Mouse (Mus musculus) liver, adult 2 months (tissue): ENCODE results near the gene Hspbap1. TPM values are rescaled to one million over a fixed set of nuclear protein-coding genes. Genes with fewer than 3 reads are reported as not detected.

Experiments
- DNase-seq: peaks from one replicate; pipeline ENCODE4 v3.0.0-alpha.2; 2011; ENCODE audit warnings: low read depth, low spot score; ENCODE audit errors: extremely low read depth
- H3K27ac ChIP-seq: fragments of 200-500 bp; replicated peaks from 2 replicates; pipeline ENCODE4 v1.5.1; 2012; ENCODE audit warnings: low read depth, mild to moderate bottlenecking, control low read depth, inconsistent platforms, low read length; ENCODE audit not compliant: insufficient read depth
- H3K27me3 ChIP-seq: fragments of 200-500 bp; 2 replicates; pipeline ENCODE4 v1.6.1; 2012; ENCODE audit warnings: mild to moderate bottlenecking, moderate library complexity, low read length, inconsistent platforms; ENCODE audit not compliant: control insufficient read depth, insufficient read depth
- H3K36me3 ChIP-seq: fragments of 200-500 bp; 2 replicates; pipeline ENCODE4 v1.6.1; 2012; ENCODE audit warnings: low read length, inconsistent platforms; ENCODE audit not compliant: control insufficient read depth, insufficient read depth
- H3K4me1 ChIP-seq: fragments of 200-500 bp; 2 replicates; pipeline ENCODE4 v1.6.1; 2011; ENCODE audit warnings: low read length; ENCODE audit not compliant: control insufficient read depth, insufficient read depth
- H3K4me3 ChIP-seq: fragments of 200-500 bp; 2 replicates; pipeline ENCODE4 v1.5.1; 2011; ENCODE audit warnings: low read depth, mild to moderate bottlenecking, control low read depth, low read length, moderate library complexity; ENCODE audit not compliant: insufficient read depth
- H3K79me2 ChIP-seq: fragments of 200-500 bp; 2 replicates; pipeline ENCODE4 v1.6.1; 2012; ENCODE audit warnings: inconsistent platforms, mild to moderate bottlenecking, low read length, moderate library complexity; ENCODE audit not compliant: control insufficient read depth, insufficient read depth
- H3K9ac ChIP-seq: fragments of 200-500 bp; 2 replicates; pipeline ENCODE4 v1.6.1; 2012; ENCODE audit warnings: low read depth, mild to moderate bottlenecking, control low read depth, inconsistent platforms, low read length
- CTCF ChIP-seq: fragments of 200-500 bp; IDR thresholded peaks from 2 replicates; pipeline ENCODE4 v1.5.1; 2011; ENCODE audit warnings: low read depth, low read length, control low read depth
- POLR2A ChIP-seq: fragments of 200-500 bp; IDR thresholded peaks from 2 replicates; pipeline ENCODE4 v1.6.1; 2011; ENCODE audit warnings: low read length, control low read depth; ENCODE audit not compliant: insufficient read depth; ENCODE audit errors: extremely low read depth
- WGBS: fragments of 180-500 bp; shearing (Covaris S2); methylation state at CpG from one replicate; pipeline ENCODE4 v1.1.7; 2018; 5-methylcytosine and 5-hydroxymethylcytosine counted together
- polyA plus RNA-seq: library from polyadenylated mRNA; depleted of rRNA; stranded (reverse); fragments of >200 nt; gene quantifications from 2 replicates; pipeline ENCODE4 v1.2.3, GENCODE M21; 2012; rRNA removed
- total RNA-seq: library from RNA; depleted of rRNA; stranded (reverse); fragments of >200 nt; gene quantifications from 2 replicates; pipeline ENCODE4 v1.2.3, GENCODE M21; 2014; rRNA removed

The Hspbap1 gene
- total RNA-seq (1.9 and 2.0 TPM in 2 replicates), polyA plus RNA-seq (1.7 TPM in 2 replicates)

GRCm38 (mm10) chr16:35769878-35770657 lies at the start of gene Hspbap1:
Gene Hspbap1 (plus strand): TSS chr16:35770375.
- Histone ChIP-seq H3K27ac (peak within 1 kb of the TSS; percentile 100), H3K36me3 (no peaks in the 10 kb centered on the region), H3K4me1 (peaks cover 11% of the 10 kb centered on the region), H3K27me3 (no peaks in the 10 kb centered on the region), H3K9ac (peak within 1 kb of the TSS; percentile 97), H3K79me2 (peaks cover 28% of the 10 kb centered on the region), H3K4me3 (peak within 1 kb of the TSS; percentile 73)
- WGBS: under 1% methylated on average over 51 of the region's 51 CpGs
- TF ChIP-seq POLR2A (no peak), CTCF (no peak)
- peak; percentile 79 for DNase-seq

GRCm38 (mm10) chr16:35724561-35724960 lies 45.6 kb upstream of the Hspbap1 start:
- Histone ChIP-seq H3K36me3 (peaks cover 35% of the 10 kb centered on the region), H3K4me1 (no peaks in the 10 kb centered on the region), H3K79me2 (no peaks in the 10 kb centered on the region), H3K4me3 (no peak overlapping the region), H3K27me3 (no peaks in the 10 kb centered on the region), H3K9ac (no peak overlapping the region), H3K27ac (no peak overlapping the region)
- TF ChIP-seq CTCF (no peak), POLR2A (no peak)
- 97% methylated on average over 6 of the region's 6 CpGs for WGBS
- DNase-seq: no peak

- Histone ChIP-seq H3K27me3 (no peaks in the 10 kb centered on the region), H3K36me3 (peaks cover 26% of the 10 kb centered on the region), H3K9ac (no peak overlapping the region), H3K4me3 (no peak overlapping the region), H3K4me1 (no peaks in the 10 kb centered on the region), H3K27ac (no peak overlapping the region), H3K79me2 (no peaks in the 10 kb centered on the region)
- TF ChIP-seq CTCF: no peak
- no peak for TF ChIP-seq POLR2A
- 83% methylated on average over 2 of the region's 2 CpGs for WGBS
- DNase-seq: no peak
Observed at GRCm38 (mm10) chr16:35726601-35727000, 43.6 kb upstream of the Hspbap1 start.

GRCm38 (mm10) chr16:35729151-35729738 lies 40.9 kb upstream of the Hspbap1 start:
- WGBS: 95% methylated on average over 8 of the region's 8 CpGs
- Histone ChIP-seq H3K36me3 (peaks cover 27% of the 10 kb centered on the region), H3K79me2 (no peaks in the 10 kb centered on the region), H3K27ac (no peak overlapping the region), H3K4me3 (no peak overlapping the region), H3K9ac (no peak overlapping the region), H3K27me3 (no peaks in the 10 kb centered on the region), H3K4me1 (no peaks in the 10 kb centered on the region)
- TF ChIP-seq CTCF: no peak
- no peak for DNase-seq

- 77% methylated on average over 7 of the region's 7 CpGs for WGBS
- Histone ChIP-seq H3K79me2 (no peaks in the 10 kb centered on the region), H3K27ac (no peak overlapping the region), H3K27me3 (no peaks in the 10 kb centered on the region), H3K9ac (no peak overlapping the region), H3K4me1 (no peaks in the 10 kb centered on the region), H3K4me3 (no peak overlapping the region), H3K36me3 (peaks cover 16% of the 10 kb centered on the region)
- TF ChIP-seq POLR2A (no peak), CTCF (no peak)
- no peak for DNase-seq
Observed at GRCm38 (mm10) chr16:35732096-35732495, 38.1 kb upstream of the Hspbap1 start.

GRCm38 (mm10) chr16:35734038-35734437 lies 36.1 kb upstream of the Hspbap1 start:
- 18% methylated on average over 6 of the region's 6 CpGs for WGBS
- DNase-seq: no peak

More at GRCm38 (mm10) chr16:35734038-35734437, 36.1 kb upstream of the Hspbap1 start:
- H3K27me3 ChIP-seq: no peaks in the 10 kb centered on the region
- no peaks in the 10 kb centered on the region for H3K79me2 ChIP-seq
- no peak overlapping the region for H3K9ac ChIP-seq
- H3K27ac ChIP-seq: no peak overlapping the region
- H3K36me3 ChIP-seq: peaks cover 9% of the 10 kb centered on the region
- TF ChIP-seq POLR2A (no peak), CTCF (peak; percentile 95)
- H3K4me1 ChIP-seq: no peaks in the 10 kb centered on the region
- H3K4me3 ChIP-seq: no peak overlapping the region; the same call in 1 of the 2 replicates
